Mouse (Mus musculus) CH12.LX (cell line): Measurements from ENCODE around the gene Nfkbia. TPM values are rescaled to one million over a fixed set of nuclear protein-coding genes. Genes with fewer than 3 reads are reported as not detected.

Source experiments
- DNase-seq: peaks from one replicate; pipeline ENCODE4 v3.0.0-alpha.2; 2013; ENCODE audit errors: extremely low read depth
- H3K27ac ChIP-seq: 2 replicates; pipeline ENCODE4 v1.5.1; 2012; ENCODE audit warnings: low read depth, mild to moderate bottlenecking, control low read depth, moderate library complexity; ENCODE audit not compliant: insufficient read depth
- H3K27me3 ChIP-seq: replicated peaks from 2 replicates; pipeline ENCODE3; 2012; ENCODE audit warnings: inconsistent platforms
- H3K36me3 ChIP-seq, 2 experiments: replicated peaks in 1 of 2; 2 replicates each; pipeline versions ENCODE3 to v1.6.1; 2012; ENCODE audit warnings: inconsistent platforms in 1 of 2, low read length in 1 of 2, mild to moderate bottlenecking in 1 of 2, mixed read lengths in 1 of 2, moderate library complexity in 1 of 2; ENCODE audit not compliant: control insufficient read depth in 1 of 2, insufficient read depth in 1 of 2
- H3K4me1 ChIP-seq, 2 experiments: 2 replicates each; pipeline ENCODE4 v1.6.1; 2012; ENCODE audit warnings: inconsistent platforms in 1 of 2, moderate library complexity in 1 of 2; ENCODE audit not compliant: insufficient read depth in 2 of 2, control insufficient read depth in 1 of 2
- H3K4me2 ChIP-seq: 2 replicates; pipeline ENCODE4 v1.6.1; 2012; ENCODE audit warnings: low read depth, mild to moderate bottlenecking, control low read depth; ENCODE audit not compliant: poor library complexity, insufficient read depth, severe bottlenecking
- H3K4me3 ChIP-seq, 3 experiments: fragments of 150-350 bp in 1 of 3; sonication (generic) in 1 of 3; replicated peaks in 1 of 3; 2 replicates each; pipeline versions ENCODE3 to v1.5.1; 2011 to 2012; ENCODE audit warnings: low read depth in 2 of 3, low read length in 2 of 3, mild to moderate bottlenecking in 2 of 3, moderate library complexity in 2 of 3, control low read depth in 1 of 3, improper control_type of control experiment in 1 of 3, inconsistent platforms in 1 of 3, mixed read lengths in 1 of 3; ENCODE audit not compliant: poor library complexity in 1 of 3
- H3K79me2 ChIP-seq: replicated peaks from 2 replicates; pipeline ENCODE4 v1.6.1; 2012; ENCODE audit warnings: mild to moderate bottlenecking, moderate library complexity; ENCODE audit not compliant: control insufficient read depth, poor library complexity, insufficient read depth, severe bottlenecking; ENCODE audit errors: extremely low read depth
- H3K9ac ChIP-seq: 2 replicates; pipeline ENCODE4 v1.6.1; 2012; ENCODE audit warnings: low read depth, mild to moderate bottlenecking, control low read depth, moderate library complexity; ENCODE audit not compliant: insufficient read depth
- H3K9me3 ChIP-seq: replicated peaks from 2 replicates; pipeline ENCODE3; 2012; ENCODE audit warnings: low read length, inconsistent platforms, mixed read lengths
- BHLHE40 ChIP-seq: IDR thresholded peaks from 2 replicates; pipeline ENCODE4 v1.6.1; 2011; ENCODE audit warnings: mild to moderate bottlenecking, low read depth, low read length, improper control_type of control experiment
- CHD1 ChIP-seq: IDR thresholded peaks from 2 replicates; pipeline ENCODE4 v1.6.1; 2012; ENCODE audit warnings: low read depth, low read length, improper control_type of control experiment, inconsistent platforms
- ELF1 ChIP-seq: IDR thresholded peaks from 2 replicates; pipeline ENCODE4 v1.6.1; 2014; ENCODE audit warnings: low read depth, mild to moderate bottlenecking, inconsistent platforms, low read length, improper control_type of control experiment
- HCFC1 ChIP-seq: IDR thresholded peaks from 2 replicates; pipeline ENCODE4 v1.6.1; 2012; ENCODE audit warnings: low read depth, mild to moderate bottlenecking, inconsistent platforms, low read length, improper control_type of control experiment
- JUN ChIP-seq: IDR thresholded peaks from 2 replicates; pipeline ENCODE4 v1.6.1; 2011; ENCODE audit warnings: low read depth, mild to moderate bottlenecking, low read length, improper control_type of control experiment, moderate library complexity; ENCODE audit not compliant: insufficient read depth
- JUND ChIP-seq: conservative IDR thresholded peaks from 2 replicates; pipeline ENCODE4 v1.6.1; 2011; ENCODE audit warnings: low read depth, low read length, improper control_type of control experiment
- MAX ChIP-seq: IDR thresholded peaks from 2 replicates; pipeline ENCODE4 v1.6.1; 2011; ENCODE audit warnings: low read length, improper control_type of control experiment
- MXI1 ChIP-seq: IDR thresholded peaks from 2 replicates; pipeline ENCODE4 v1.6.1; 2011; ENCODE audit warnings: mild to moderate bottlenecking, low read depth, low read length, improper control_type of control experiment
- PAX5 ChIP-seq: IDR thresholded peaks from 2 replicates; pipeline ENCODE4 v1.6.1; 2012; ENCODE audit warnings: low read length, inconsistent platforms, mixed read lengths
- RAD21 ChIP-seq: IDR thresholded peaks from 2 replicates; pipeline ENCODE4 v1.6.1; 2011; ENCODE audit warnings: low read depth, mild to moderate bottlenecking, low read length, improper control_type of control experiment, moderate library complexity
- RCOR1 ChIP-seq: conservative IDR thresholded peaks from 2 replicates; pipeline ENCODE4 v1.6.1; 2012; ENCODE audit warnings: low read depth, mild to moderate bottlenecking, inconsistent platforms, low read length, improper control_type of control experiment
- USF1 ChIP-seq: IDR thresholded peaks from 2 replicates; pipeline ENCODE4 v1.6.1; 2014; ENCODE audit warnings: low read depth, mild to moderate bottlenecking, inconsistent platforms, low read length, improper control_type of control experiment
- dilution Hi-C: fragments of 300-500 bp; cut with MboI; formaldehyde crosslinking; loops from 2 replicates; pipeline ENCODE4 v1.14.3; 2020; ENCODE audit warnings: low sequenced_read_pairs; ENCODE audit not compliant: extremely low pct_unique_long_range_greater_than_20kb, extremely low pct_ligation_motif_present
- in situ Hi-C: fragments of 300-500 bp; cut with MboI; formaldehyde crosslinking; loops from 3 replicates; pipeline ENCODE4 v1.14.3; 2019; ENCODE audit warnings: low sequenced_read_pairs, low pct_ligation_motif_present, low pct_unique_long_range_greater_than_20kb, mixed read lengths
- polyA plus RNA-seq: library from polyadenylated mRNA; unstranded; fragments of >175 nt; gene quantifications from 2 replicates; pipeline ENCODE4 v1.2.1, GENCODE M21; 2012; ENCODE audit warnings: low read depth; ENCODE audit not compliant: insufficient read length
- total RNA-seq, 2 experiments: library from RNA; depleted of rRNA; stranded (reverse); fragments of 300-350 nt in 1 of 2; fragments of >200 nt in 1 of 2; gene quantifications; 2 replicates each; pipeline ENCODE4 v1.2.3; 2012 to 2014

The Nfkbia gene
- total and polyA plus RNA-seq, 3 experiments, result 143 to 702 (median 178) TPM

DNA sequence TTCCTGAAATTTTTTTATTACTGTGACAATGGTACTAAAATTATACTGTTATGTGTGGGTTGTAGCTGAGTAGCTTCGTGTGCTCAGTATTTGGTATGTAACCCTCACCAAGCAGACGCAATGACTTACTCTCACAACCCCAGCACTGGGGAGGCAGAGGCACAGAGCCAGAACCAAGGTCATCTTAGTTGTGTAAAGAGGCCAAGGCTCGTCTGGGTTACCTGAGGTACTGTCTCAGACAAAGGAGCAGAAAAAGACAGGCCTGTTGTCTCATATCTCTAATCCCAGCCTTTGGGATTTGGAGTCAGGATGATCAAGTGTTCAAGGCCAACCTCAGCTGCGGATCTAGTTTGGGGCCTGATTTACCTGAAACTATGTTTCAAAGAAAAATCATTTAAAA lies 10.7 kb downstream of the Nfkbia start:
- in situ Hi-C loops (no loop called here), dilution Hi-C loops (no loop called here)
- Histone ChIP-seq H3K79me2 (no peaks in the 10 kb centered on the region), H3K36me3 (peaks cover 5 to 26% of the 10 kb centered on the region in 2 experiments), H3K9me3 (no peaks in the 10 kb centered on the region), H3K4me3 (no peak overlapping the region), H3K4me1 (peaks cover 30 to 58% of the 10 kb centered on the region in 2 experiments), H3K9ac (no peak overlapping the region), H3K4me2 (no peak overlapping the region), H3K27me3 (no peaks in the 10 kb centered on the region), H3K27ac (no peak overlapping the region)
- TF ChIP-seq PAX5 (no peak), JUND (no peak)
- DNase-seq, result no peak

DNA sequence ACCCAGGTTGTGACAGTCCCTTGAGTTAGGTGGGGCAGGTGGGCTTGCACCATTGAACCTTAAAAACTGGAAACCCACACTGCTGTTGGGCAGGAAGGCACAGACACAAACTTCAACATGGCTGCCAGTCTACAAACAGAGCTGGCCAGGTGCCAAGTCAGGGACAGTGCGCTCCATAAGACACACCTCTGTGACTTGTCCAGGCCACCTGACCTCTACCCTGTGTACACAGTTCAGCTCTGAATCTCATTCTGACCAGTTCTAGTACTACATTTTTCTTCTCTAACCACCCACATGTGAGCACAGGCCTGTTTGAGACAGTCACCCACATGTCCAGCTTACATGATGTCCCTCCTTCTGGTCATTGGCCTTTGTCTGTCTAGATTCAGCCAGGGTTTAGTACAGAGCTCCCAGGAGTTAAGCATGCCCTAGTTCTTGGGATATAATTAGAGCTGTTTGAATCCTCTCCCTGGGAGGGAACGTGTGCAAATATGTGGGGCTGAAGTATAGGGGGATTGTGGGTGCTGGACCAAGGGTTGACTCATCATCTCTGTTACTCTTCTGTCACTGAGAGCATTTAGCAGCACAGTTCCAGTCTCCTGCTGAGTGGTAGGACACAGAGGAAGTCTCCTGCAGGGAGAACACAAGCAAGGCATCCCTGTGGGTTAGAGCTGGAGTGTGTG lies 11.8 kb downstream of the Nfkbia start:
- Histone ChIP-seq H3K4me2 (no peak overlapping the region), H3K4me1 (peaks cover 26 to 47% of the 10 kb centered on the region in 2 experiments), H3K9me3 (no peaks in the 10 kb centered on the region), H3K4me3 (no peak overlapping the region), H3K27me3 (no peaks in the 10 kb centered on the region), H3K79me2 (no peaks in the 10 kb centered on the region)
- dilution Hi-C loops, result no loop called here
- TF ChIP-seq MAX (no peak), MXI1 (no peak), BHLHE40 (no peak), HCFC1 (no peak), ELF1 (no peak), RAD21 (no peak), RCOR1 (no peak), USF1 (no peak), JUN (no peak), JUND (no peak), CHD1 (no peak)
- TF ChIP-seq, all 38 proteins: peak for 0
- Histone ChIP-seq H3K27ac (no peak overlapping the region), H3K9ac (no peak overlapping the region), H3K36me3 (peaks cover 2 to 16% of the 10 kb centered on the region in 2 experiments)
- no peak for DNase-seq
- in situ Hi-C loops, result no loop called here

- no peak for DNase-seq
- TF ChIP-seq HCFC1, result no peak
- dilution Hi-C loops, result no loop called here
- no peaks in the 10 kb centered on the region for H3K79me2 ChIP-seq
- no peak overlapping the region for H3K4me3 ChIP-seq
- H3K4me2 ChIP-seq, result no peak overlapping the region
- no peaks in the 10 kb centered on the region for H3K27me3 ChIP-seq
- in situ Hi-C loops, result no loop called here
- no peak overlapping the region for H3K9ac ChIP-seq
- H3K9me3 ChIP-seq, result no peaks in the 10 kb centered on the region
- no peak overlapping the region for H3K27ac ChIP-seq
- peaks cover 15 to 41% of the 10 kb centered on the region in 2 experiments for H3K4me1 ChIP-seq
- H3K36me3 ChIP-seq, result peaks cover 0 to 10% of the 10 kb centered on the region in 2 experiments
Measured at GRCm38 (mm10) chr12:55478901-55479300, 13.5 kb downstream of the Nfkbia start.
